Mouse (Mus musculus): ENCODE measurements around the gene Il7r.

DNA sequence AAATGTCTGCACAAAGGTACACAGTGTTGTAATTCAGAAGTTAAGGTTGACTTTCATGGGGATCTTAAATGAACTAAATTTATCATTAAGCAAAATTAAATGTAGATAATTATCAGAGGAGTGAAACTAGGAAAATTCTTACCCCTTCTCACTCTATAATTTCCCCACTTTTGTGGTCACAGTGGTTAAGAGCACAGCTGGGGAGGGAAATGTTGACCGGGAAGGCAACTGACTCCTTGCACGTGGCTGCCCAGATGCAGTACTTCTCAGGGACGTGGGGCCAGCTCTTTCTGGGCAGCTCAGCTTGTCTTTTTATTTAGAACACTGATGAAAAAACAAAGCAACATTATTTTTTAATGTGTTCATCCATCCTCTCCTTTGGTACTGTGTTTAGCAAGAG is 37.9 kb downstream of the Il7r start:
- TF ChIP-seq TAL1 (IDR thresholded peaks at IDR 0.05; ENCODE audit: low read length) (no peak), GATA1 (IDR thresholded peaks at IDR 0.05; ENCODE audit: low read length) (no peak)
